9 mouse cellular contexts compared by ENCODE assay signal in genomic region chr8:70330741-70331364, GRCm38 (mm10). TPM values are rescaled to one million over a fixed set of nuclear protein-coding genes. Genes with fewer than 3 reads are reported as not detected.
DNase-seq lines count a peak whose midpoint lies in the region; ATAC-seq and TF ChIP-seq lines count a peak whose summit lies in the region.
"Had no signal": no experiment of that assay in that cellular context is flagged by ENCODE, and none has a peak within 500 bp of the region (broad histone marks: within the 10 kb centered on the region; RNA-seq: fewer than 3 reads in every experiment).

No protein-coding gene starts in this region.

- WGBS in lung, embryonic 14.5 days = 25% methylated on average over 51 of the region's 53 CpGs
- 50% methylated on average over 53 of the region's 53 CpGs for WGBS in stomach, postnatal 0 days

- no peak overlapping the region for H3K27ac ChIP-seq in lung, embryonic 14.5 days (ENCODE audit: low read depth)
- no peak overlapping the region for H3K27ac ChIP-seq in stomach, postnatal 0 days (replicated peaks)

- TF ChIP-seq CTCF in lung, embryonic 14.5 days (IDR thresholded peaks at IDR 0.05; ENCODE audit: low read depth) = peak; percentile 78
- TF ChIP-seq CTCF in stomach, postnatal 0 days (IDR thresholded peaks at IDR 0.05; ENCODE audit: low read depth) = peak; percentile 62

- peak overlapping the region; percentile 9; the same call in 1 of the 2 replicates for H3K9ac ChIP-seq in lung, embryonic 14.5 days
- no peak overlapping the region for H3K9ac ChIP-seq in stomach, postnatal 0 days (ENCODE audit: low read length)

- H3K36me3 ChIP-seq in lung, embryonic 14.5 days (ENCODE audit: insufficient read depth) = peaks cover 52% of the 10 kb centered on the region
- peaks cover 30% of the 10 kb centered on the region for H3K36me3 ChIP-seq in stomach, postnatal 0 days (ENCODE audit: control insufficient read depth, insufficient read depth, low read length)

- peak overlapping the region; percentile 50 for H3K4me2 ChIP-seq in lung, embryonic 14.5 days
- no peak overlapping the region for H3K4me2 ChIP-seq in stomach, postnatal 0 days (replicated peaks; ENCODE audit: low read depth)

- peak; percentile 87 for DNase-seq in lung, embryonic 14.5 days
- DNase-seq in lung, postnatal 36 days = no peak
- peak; percentile 75 to 77 for DNase-seq in cerebellum, postnatal 10 days
- peak; percentile 71 to 72 for DNase-seq in frontal cortex, postnatal 10 days (ENCODE audit: low spot score in 2 of 2)
- DNase-seq in layer of hippocampus, postnatal 14 days (ENCODE audit: low spot score in 2 of 2) = peak; percentile 62 to 78
- DNase-seq in stomach, postnatal 0 days (ENCODE audit: low spot score) = peak; percentile 65
- no peak for DNase-seq in gastrocnemius, adult 8-10 months (ENCODE audit: low spot score in 2 of 2)

- no peak for TF ChIP-seq EP300 in stomach, postnatal 0 days (optimal IDR thresholded peaks at IDR 0.05)

- peak; percentile 88 for ATAC-seq in lung, embryonic 14.5 days (ENCODE audit: insufficient read depth)
- ATAC-seq in megakaryocyte-erythroid progenitor cell, adult 5-6 weeks (replicated peaks; ENCODE audit: low FRiP score, low TSS enrichment, poor library complexity, severe bottlenecking) = peak; percentile 36; the same call in 1 of the 2 replicates
- peak; percentile 64 for ATAC-seq in stomach, postnatal 0 days (ENCODE audit: low FRiP score, low TSS enrichment)

- H3K4me3 ChIP-seq in lung, embryonic 14.5 days (ENCODE audit: low read depth, low read length) = peak overlapping the region; percentile 10; the same call in 1 of the 2 replicates
- H3K4me3 ChIP-seq in stomach, postnatal 0 days (ENCODE audit: low read depth, low read length) = no peak overlapping the region

- H3K4me1 ChIP-seq in lung, embryonic 14.5 days (ENCODE audit: insufficient read depth) = peaks cover 13% of the 10 kb centered on the region
- H3K4me1 ChIP-seq in stomach, postnatal 0 days (replicated peaks; ENCODE audit: control insufficient read depth, insufficient read depth) = no peaks in the 10 kb centered on the region

- H3K9me3 ChIP-seq in lung, embryonic 14.5 days (ENCODE audit: low read depth, low read length) = no peaks in the 10 kb centered on the region
- H3K9me3 ChIP-seq in stomach, postnatal 0 days (ENCODE audit: control insufficient read depth, low read length) = no peaks in the 10 kb centered on the region

- H3K27me3 ChIP-seq in lung, embryonic 14.5 days (ENCODE audit: insufficient read depth, low read length) = no peaks in the 10 kb centered on the region
- H3K27me3 ChIP-seq in stomach, postnatal 0 days (ENCODE audit: control insufficient read depth, insufficient read depth, low read length) = no peaks in the 10 kb centered on the region

RNA-seq across cellular contexts. Expression of gene Gdf1, which starts 1.2 kb away (rescaled TPM):
- 2.4 and 4.2 TPM in 2 replicates for polyA plus RNA-seq in lung, embryonic 14.5 days (2014; fragmentation: Nextera tagmentation; extraction: Ambion mirVana)
- 10 to 100 TPM; 11.2 to 22.7 TPM for total RNA-seq in layer of hippocampus, postnatal 14 days (2021)
- total RNA-seq in megakaryocyte-erythroid progenitor cell, adult 5-6 weeks (2014; fragmentation: Nextera tagmentation) = not detected in 2 replicates
- not detected in 2 replicates for total RNA-seq in megakaryocyte-erythroid progenitor cell, adult 5-6 weeks (2017)
- 0.53 TPM in 2 replicates for polyA plus RNA-seq in stomach, postnatal 0 days (2015; fragmentation: Nextera tagmentation; extraction: Ambion mirVana)
- total RNA-seq in gastrocnemius, adult 8-10 months (2022) = 1 to 10 TPM in 1 of 4 experiments, under 1 TPM in 1, not detected in 2; 0.75 to 2.7 TPM
- total RNA-seq: adrenal gland, adult 18-20 months had no signal

RNA-seq across cellular contexts. Expression of gene Cers1, which starts 15.3 kb away (rescaled TPM):
- polyA plus RNA-seq in lung, embryonic 14.5 days (2014; fragmentation: Nextera tagmentation; extraction: Ambion mirVana) = 2.7 and 3.6 TPM in 2 replicates
- total RNA-seq in layer of hippocampus, postnatal 14 days (2021) = 100 to 1,000 TPM; 107 to 119 TPM
- total RNA-seq in megakaryocyte-erythroid progenitor cell, adult 5-6 weeks (2014; fragmentation: Nextera tagmentation) = not detected in 2 replicates
- not detected in 2 replicates for total RNA-seq in megakaryocyte-erythroid progenitor cell, adult 5-6 weeks (2017)
- polyA plus RNA-seq in stomach, postnatal 0 days (2015; fragmentation: Nextera tagmentation; extraction: Ambion mirVana) = 2.0 and 2.6 TPM in 2 replicates
- total RNA-seq in gastrocnemius, adult 8-10 months (2022) = 10 to 100 TPM; 16.5 to 25.1 (median 20.2) TPM

RNA-seq across cellular contexts. Expression of gene Upf1, which starts 22.2 kb away (rescaled TPM):
- 23.3 and 27.2 TPM in 2 replicates for polyA plus RNA-seq in lung, embryonic 14.5 days (2014; fragmentation: Nextera tagmentation; extraction: Ambion mirVana)
- 10 to 100 TPM; 50.3 to 54.9 TPM for total RNA-seq in layer of hippocampus, postnatal 14 days (2021)
- total RNA-seq in megakaryocyte-erythroid progenitor cell, adult 5-6 weeks (2014; fragmentation: Nextera tagmentation) = 44.1 and 46.9 TPM in 2 replicates
- total RNA-seq in megakaryocyte-erythroid progenitor cell, adult 5-6 weeks (2017) = 26.7 and 46.7 TPM in 2 replicates
- 9.5 and 9.6 TPM in 2 replicates for polyA plus RNA-seq in stomach, postnatal 0 days (2015; fragmentation: Nextera tagmentation; extraction: Ambion mirVana)
- 10 to 100 TPM; 29.7 to 32.7 (median 30.8) TPM for total RNA-seq in gastrocnemius, adult 8-10 months (2022)

RNA-seq across cellular contexts. Expression of gene Cope, which starts 28.5 kb away (rescaled TPM):
- 286 and 303 TPM in 2 replicates for polyA plus RNA-seq in lung, embryonic 14.5 days (2014; fragmentation: Nextera tagmentation; extraction: Ambion mirVana)
- total RNA-seq in layer of hippocampus, postnatal 14 days (2021) = 100 to 1,000 TPM; 134 to 148 TPM
- total RNA-seq in megakaryocyte-erythroid progenitor cell, adult 5-6 weeks (2014; fragmentation: Nextera tagmentation) = 127 and 153 TPM in 2 replicates
- total RNA-seq in megakaryocyte-erythroid progenitor cell, adult 5-6 weeks (2017) = 56.3 and 64.1 TPM in 2 replicates
- polyA plus RNA-seq in stomach, postnatal 0 days (2015; fragmentation: Nextera tagmentation; extraction: Ambion mirVana) = 347 and 366 TPM in 2 replicates
- 100 to 1,000 TPM; 112 to 126 (median 121) TPM for total RNA-seq in gastrocnemius, adult 8-10 months (2022)

RNA-seq across cellular contexts. Expression of gene Ddx49, which starts 28.6 kb away (rescaled TPM):
- 46.1 and 47.9 TPM in 2 replicates for polyA plus RNA-seq in lung, embryonic 14.5 days (2014; fragmentation: Nextera tagmentation; extraction: Ambion mirVana)
- total RNA-seq in layer of hippocampus, postnatal 14 days (2021) = 10 to 100 TPM; 41.4 to 53.6 TPM
- 50.3 and 54.2 TPM in 2 replicates for total RNA-seq in megakaryocyte-erythroid progenitor cell, adult 5-6 weeks (2014; fragmentation: Nextera tagmentation)
- total RNA-seq in megakaryocyte-erythroid progenitor cell, adult 5-6 weeks (2017) = 116 and 154 TPM in 2 replicates
- 35.0 and 36.0 TPM in 2 replicates for polyA plus RNA-seq in stomach, postnatal 0 days (2015; fragmentation: Nextera tagmentation; extraction: Ambion mirVana)
- total RNA-seq in gastrocnemius, adult 8-10 months (2022) = 10 to 100 TPM; 25.8 to 35.3 (median 33.9) TPM

Comparison
In these comparisons a context has a peak if more than half of its experiments do, and no peak if none do; other contexts are left out.
1. DNase-seq: peak in lung, embryonic 14.5 days (single experiment), cerebellum, postnatal 10 days (2 of 2), frontal cortex, postnatal 10 days (2 of 2), layer of hippocampus, postnatal 14 days (2 of 2) and stomach, postnatal 0 days (single experiment); none in lung, postnatal 36 days (single experiment) and gastrocnemius, adult 8-10 months (0 of 2).
2. ATAC-seq: peak in every context shown above with its lines; median percentile 88 in lung, embryonic 14.5 days; 64 in stomach, postnatal 0 days; 36 in megakaryocyte-erythroid progenitor cell, adult 5-6 weeks.
3. RNA of gene Cers1, which starts 15.3 kb away (total RNA-seq): 107 to 119 TPM in layer of hippocampus, postnatal 14 days and 16.5 to 25.1 TPM in gastrocnemius, adult 8-10 months; not detected in megakaryocyte-erythroid progenitor cell, adult 5-6 weeks; every median in the first group is over 10 times any median in the second.